Comparison of ENCODE assay signal across 8 mouse cellular contexts in genomic region chr13:44732442-44732974, GRCm38 (mm10). TPM values are rescaled to one million over a fixed set of nuclear protein-coding genes. Genes with fewer than 3 reads are reported as not detected.
A peak's percentile ranks its signal among the peaks of the same experiment; 100 is the strongest.
DNase-seq lines count a peak whose midpoint lies in the region; ATAC-seq and TF ChIP-seq lines count a peak whose summit lies in the region.

No protein-coding gene starts in this region.

- 0% methylated on average over 7 of the region's 7 CpGs for WGBS in lung, adult 2 months
- under 1% methylated on average over 7 of the region's 7 CpGs for WGBS in hindbrain, embryonic 14.5 days
- 1% methylated on average over 7 of the region's 7 CpGs for WGBS in midbrain, postnatal 0 days

- no peak overlapping the region for H3K27ac ChIP-seq in bone marrow macrophage, adult 2 months (ENCODE audit: insufficient read depth, low read depth, low read length)
- peak overlapping the region; percentile 74; the same call in 1 of the 2 replicates for H3K27ac ChIP-seq in hindbrain, embryonic 14.5 days
- H3K27ac ChIP-seq in midbrain, postnatal 0 days (ENCODE audit: low read depth, low read length) = no peak overlapping the region

- H3K4me1 ChIP-seq in lung, adult 2 months (ENCODE audit: control insufficient read depth, insufficient read depth, low read length) = peaks cover 20% of the 10 kb centered on the region
- peaks cover 31% of the 10 kb centered on the region for H3K4me1 ChIP-seq in bone marrow macrophage, adult 2 months (ENCODE audit: control insufficient read depth, insufficient read depth, low read length)
- peaks cover 31% of the 10 kb centered on the region for H3K4me1 ChIP-seq in hindbrain, embryonic 14.5 days (replicated peaks; ENCODE audit: control insufficient read depth, insufficient read depth, low read length)
- H3K4me1 ChIP-seq in midbrain, postnatal 0 days (ENCODE audit: insufficient read depth, low read length) = no peaks in the 10 kb centered on the region

- no peak for TF ChIP-seq CTCF in lung, adult 2 months (IDR thresholded peaks at IDR 0.05; ENCODE audit: insufficient read depth, low read length)
- TF ChIP-seq CTCF in bone marrow macrophage, adult 2 months (IDR thresholded peaks at IDR 0.05; ENCODE audit: low read depth, low read length) = no peak
- no peak for TF ChIP-seq CTCF in midbrain, postnatal 0 days (IDR thresholded peaks at IDR 0.05)

- DNase-seq in lung, adult 2 months = no peak
- no peak for DNase-seq in lung, postnatal 36 days
- no peak for DNase-seq in hindbrain, embryonic 14.5 days (ENCODE audit: low spot score)
- DNase-seq in midbrain, postnatal 0 days (ENCODE audit: low spot score) = no peak
- DNase-seq in adrenal gland, postnatal 25 days = no peak
- no peak for DNase-seq in urinary bladder, adult 2 months (ENCODE audit: low spot score)
- no peak for DNase-seq in right cerebral cortex, postnatal 4 days

- no peaks in the 10 kb centered on the region for H3K9me3 ChIP-seq in hindbrain, embryonic 14.5 days (ENCODE audit: control insufficient read depth, low read length)
- H3K9me3 ChIP-seq in midbrain, postnatal 0 days (ENCODE audit: low read length) = no peaks in the 10 kb centered on the region

- TF ChIP-seq POLR2A in lung, adult 2 months (IDR thresholded peaks at IDR 0.05; ENCODE audit: borderline replicate concordance, extremely low read depth, low read depth, low read length) = no peak
- no peak for TF ChIP-seq POLR2A in bone marrow macrophage, adult 2 months (IDR thresholded peaks at IDR 0.05; ENCODE audit: borderline replicate concordance, low read depth, low read length)

- H3K27me3 ChIP-seq in hindbrain, embryonic 14.5 days (ENCODE audit: control insufficient read depth, insufficient read depth, low read length) = no peaks in the 10 kb centered on the region
- H3K27me3 ChIP-seq in midbrain, postnatal 0 days (ENCODE audit: insufficient read depth, low read length) = no peaks in the 10 kb centered on the region

- peak overlapping the region; percentile 70 for H3K4me2 ChIP-seq in hindbrain, embryonic 14.5 days (replicated peaks)
- peak overlapping the region; percentile 91 for H3K4me2 ChIP-seq in midbrain, postnatal 0 days (ENCODE audit: low read depth, low read length, poor library complexity, severe bottlenecking)

- H3K36me3 ChIP-seq in hindbrain, embryonic 14.5 days (replicated peaks; ENCODE audit: control insufficient read depth, insufficient read depth) = no peaks in the 10 kb centered on the region
- no peaks in the 10 kb centered on the region for H3K36me3 ChIP-seq in midbrain, postnatal 0 days (ENCODE audit: insufficient read depth, low read length)

- ATAC-seq in hindbrain, embryonic 14.5 days (ENCODE audit: low FRiP score) = no peak
- no peak for ATAC-seq in midbrain, postnatal 0 days (ENCODE audit: low FRiP score)

- H3K4me3 ChIP-seq in lung, adult 2 months (replicated peaks; ENCODE audit: extremely low read depth, low read depth, low read length) = peak overlapping the region; percentile 69
- H3K4me3 ChIP-seq in bone marrow macrophage, adult 2 months (ENCODE audit: insufficient read depth, low read length) = peak overlapping the region; percentile 77
- H3K4me3 ChIP-seq in hindbrain, embryonic 14.5 days (replicated peaks; ENCODE audit: low read length) = peak overlapping the region; percentile 66
- H3K4me3 ChIP-seq in midbrain, postnatal 0 days (ENCODE audit: low read depth, low read length) = peak overlapping the region; percentile 73

- peak overlapping the region; percentile 88 for H3K9ac ChIP-seq in hindbrain, embryonic 14.5 days
- H3K9ac ChIP-seq in midbrain, postnatal 0 days (replicated peaks; ENCODE audit: low read length, poor library complexity, severe bottlenecking) = peak overlapping the region; percentile 84

RNA-seq across cellular contexts. Expression of gene Jarid2, which starts 3.2 kb away (rescaled TPM):
- 7.5 and 9.6 TPM in 2 replicates for polyA plus RNA-seq in lung, adult 2 months (2012; rRNA removed)
- polyA plus RNA-seq in bone marrow macrophage, adult 2 months (2012; ENCODE audit: insufficient read depth, insufficient read length, missing spikeins) = 41.4 and 45.8 TPM in 2 replicates
- 24.4 and 27.2 TPM in 2 replicates for polyA plus RNA-seq in hindbrain, embryonic 14.5 days (2014; fragmentation: Nextera tagmentation; extraction: Ambion mirVana)
- 18.0 and 27.6 TPM in 2 replicates for total RNA-seq in midbrain, postnatal 0 days (2014; rRNA removed)
- polyA plus RNA-seq in midbrain, postnatal 0 days (2015; fragmentation: Nextera tagmentation; extraction: Ambion mirVana) = 16.4 and 19.3 TPM in 2 replicates
- 55.7 and 58.0 TPM in 2 replicates for total RNA-seq in adrenal gland, postnatal 25 days (2021)
- polyA plus RNA-seq in urinary bladder, adult 2 months (2012; rRNA removed) = 15.2 and 17.8 TPM in 2 replicates
